Mouse (Mus musculus) embryonic fibroblast, embryonic 13.5 days (primary cell): ENCODE data around the gene Lpin1. TPM values are rescaled to one million over a fixed set of nuclear protein-coding genes. Genes with fewer than 3 reads are reported as not detected.

Experiments
- H3K27ac ChIP-seq: 2 replicates; pipeline ENCODE4 v1.5.1; 2012; ENCODE audit warnings: low read length, control low read depth, inconsistent platforms; ENCODE audit not compliant: insufficient read depth
- H3K4me1 ChIP-seq: 2 replicates; pipeline ENCODE4 v1.6.1; 2011; ENCODE audit warnings: low read length; ENCODE audit not compliant: control insufficient read depth, insufficient read depth
- H3K4me3 ChIP-seq: 2 replicates; pipeline ENCODE4 v1.5.1; 2011; ENCODE audit warnings: mild to moderate bottlenecking, control low read depth, low read length; ENCODE audit not compliant: insufficient read depth
- CTCF ChIP-seq: IDR thresholded peaks from 2 replicates; pipeline ENCODE4 v1.5.1; 2011; ENCODE audit warnings: mild to moderate bottlenecking, control low read depth, low read length, moderate library complexity, borderline replicate concordance; ENCODE audit not compliant: insufficient read depth
- POLR2A ChIP-seq: IDR thresholded peaks from 2 replicates; pipeline ENCODE4 v1.6.1; 2011; ENCODE audit warnings: low read depth, mild to moderate bottlenecking, control low read depth, low read length, moderate library complexity
- polyA plus RNA-seq: library from polyadenylated mRNA; stranded (reverse); fragments of >200 nt; gene quantifications from 2 replicates; pipeline ENCODE4 v1.2.4, GENCODE M21; 2011; ENCODE audit warnings: low read depth; ENCODE audit not compliant: missing spikeins, insufficient read length

The Lpin1 gene
- polyA plus RNA-seq, 1 experiment, result 8.9 TPM

DNA sequence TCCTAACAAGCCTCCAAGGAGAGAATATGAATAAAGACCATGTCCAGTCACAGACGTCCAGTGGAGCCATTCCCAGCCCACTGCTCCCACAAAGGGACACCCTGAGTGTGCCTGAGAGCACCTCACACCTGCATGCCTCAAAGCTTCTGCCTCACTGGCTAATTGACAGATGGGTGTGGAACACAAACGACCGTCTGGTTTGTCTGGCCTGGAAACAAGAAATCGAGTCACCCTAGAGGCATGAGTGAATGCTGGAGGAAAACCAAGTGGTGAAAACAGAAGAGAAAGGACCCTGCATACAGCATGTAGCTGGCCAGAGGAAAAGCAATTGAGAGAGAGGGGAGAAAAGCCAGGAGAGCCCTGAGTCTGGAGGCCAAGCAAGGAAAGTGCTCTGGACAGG, 53.5 kb downstream of the Lpin1 start:
- H3K27ac ChIP-seq, result 0 out of 2 replicates have a peak overlapping the region, but pooled peaks have one; percentile 7
- no peak overlapping the region for H3K4me3 ChIP-seq
- no peaks in the 10 kb centered on the region for H3K4me1 ChIP-seq
- TF ChIP-seq CTCF, result no peak
- no peak for TF ChIP-seq POLR2A

DNA sequence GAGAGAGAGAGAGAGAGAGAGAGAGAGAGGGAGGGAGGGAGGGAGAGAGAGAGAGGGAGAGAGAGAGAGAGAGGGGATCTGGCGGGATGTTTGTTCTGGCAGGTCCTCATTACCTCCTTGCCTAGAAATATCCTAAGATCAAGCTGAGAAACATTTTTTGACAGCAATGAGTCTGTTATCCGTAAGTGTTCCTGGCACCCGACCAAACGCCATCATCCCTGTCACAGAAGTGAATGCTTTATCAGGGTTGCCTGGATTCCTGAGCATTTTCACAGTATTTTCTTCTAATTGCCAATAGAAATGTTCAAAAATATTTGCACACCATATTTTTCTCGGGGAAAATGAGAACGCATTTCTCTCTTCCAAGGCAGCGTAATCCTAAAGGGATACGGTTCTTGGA, 56.6 kb downstream of the Lpin1 start:
- H3K27ac ChIP-seq, result no peak overlapping the region; the same call in 1 of the 2 replicates
- no peak for TF ChIP-seq CTCF
- TF ChIP-seq POLR2A, result no peak
- no peak overlapping the region for H3K4me3 ChIP-seq
- H3K4me1 ChIP-seq, result no peaks in the 10 kb centered on the region

DNA sequence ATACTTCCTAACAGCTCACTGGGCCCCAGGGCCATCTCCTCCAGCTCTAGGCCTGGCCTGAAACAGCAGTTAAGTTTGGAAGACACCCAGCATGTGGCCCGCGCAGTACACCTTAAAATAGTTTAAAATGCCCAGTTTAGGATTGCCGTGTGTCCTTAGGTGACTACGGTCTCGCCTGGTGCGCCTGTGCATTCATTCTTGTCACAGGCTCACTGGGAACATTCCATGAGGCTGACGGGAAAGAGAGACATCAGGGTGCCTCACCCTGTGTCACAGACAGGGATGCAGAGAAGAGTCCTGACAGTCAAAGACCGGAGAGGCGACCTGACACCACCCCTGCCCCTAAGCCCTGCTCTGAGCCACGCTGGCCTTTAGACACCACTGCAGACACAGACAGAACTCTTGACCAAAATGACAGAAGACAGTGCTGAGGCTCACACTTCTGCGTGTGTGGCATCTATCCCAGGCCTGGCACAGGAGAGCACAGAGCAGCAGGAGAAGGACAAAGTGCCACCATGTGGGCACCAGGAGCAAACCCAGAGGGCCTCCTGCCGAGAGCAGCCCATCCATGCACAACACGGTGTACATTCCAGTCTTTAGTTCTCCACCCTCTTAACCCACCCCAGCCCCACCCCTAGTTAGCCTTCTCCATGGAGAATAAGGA, 58.5 kb downstream of the Lpin1 start:
- H3K4me3 ChIP-seq, result no peak overlapping the region
- H3K4me1 ChIP-seq, result no peaks in the 10 kb centered on the region
- no peak for TF ChIP-seq POLR2A
- TF ChIP-seq CTCF, result no peak
- H3K27ac ChIP-seq, result no peak overlapping the region

DNA sequence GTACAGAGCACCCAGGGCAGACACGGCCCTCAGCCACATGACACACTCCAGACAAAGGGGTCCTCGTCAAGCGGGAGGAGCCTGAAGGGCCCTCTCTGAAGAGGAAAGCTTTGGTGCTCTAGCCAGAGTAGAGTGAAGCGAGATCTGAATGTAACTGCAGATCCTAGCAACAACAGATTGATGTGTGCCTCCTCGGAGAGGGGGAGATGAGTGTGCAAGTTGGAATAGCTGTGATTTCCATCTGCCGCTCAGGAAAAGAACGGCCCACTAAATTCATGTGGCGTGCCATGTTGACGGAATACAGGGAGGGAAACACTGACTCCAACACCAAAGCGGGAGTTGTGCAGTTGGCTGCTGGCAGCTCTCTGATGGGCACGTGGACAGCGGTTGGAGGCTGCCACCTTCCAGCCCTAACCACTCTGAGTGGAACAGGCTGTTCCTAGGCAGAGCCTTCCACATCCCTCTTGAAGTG, 59.7 kb downstream of the Lpin1 start:
- Histone ChIP-seq H3K4me1 (no peaks in the 10 kb centered on the region), H3K4me3 (no peak overlapping the region), H3K27ac (no peak overlapping the region)
- no peak for TF ChIP-seq CTCF
- TF ChIP-seq POLR2A, result no peak

DNA sequence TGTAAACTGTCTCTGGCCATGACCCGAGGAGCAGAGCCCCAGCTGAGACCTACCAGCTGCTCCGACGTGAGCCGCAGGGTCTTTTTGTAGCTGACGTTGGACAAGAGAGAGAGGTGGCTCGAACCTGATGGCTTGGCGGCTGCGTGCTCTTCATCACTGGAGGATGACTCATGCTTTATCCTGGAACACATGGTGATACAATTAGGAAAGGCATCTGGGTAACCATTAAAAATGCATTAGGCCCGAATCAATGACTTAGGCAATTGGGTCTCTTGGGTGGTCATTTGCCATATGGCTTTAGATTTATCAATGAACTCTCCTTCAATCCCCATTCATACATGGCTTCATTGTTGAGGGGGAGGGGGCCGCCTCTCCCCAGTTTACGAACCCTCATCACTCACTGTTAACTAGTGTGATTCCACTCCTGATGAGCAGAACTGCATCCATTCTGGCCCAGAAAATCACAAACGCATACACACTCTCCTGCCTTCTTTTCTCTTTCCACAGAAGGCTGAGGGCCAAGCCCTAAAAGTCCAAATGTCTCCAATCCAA, 61.9 kb downstream of the Lpin1 start:
- TF ChIP-seq POLR2A (no peak), CTCF (no peak)
- Histone ChIP-seq H3K4me1 (no peaks in the 10 kb centered on the region), H3K27ac (no peak overlapping the region)

DNA sequence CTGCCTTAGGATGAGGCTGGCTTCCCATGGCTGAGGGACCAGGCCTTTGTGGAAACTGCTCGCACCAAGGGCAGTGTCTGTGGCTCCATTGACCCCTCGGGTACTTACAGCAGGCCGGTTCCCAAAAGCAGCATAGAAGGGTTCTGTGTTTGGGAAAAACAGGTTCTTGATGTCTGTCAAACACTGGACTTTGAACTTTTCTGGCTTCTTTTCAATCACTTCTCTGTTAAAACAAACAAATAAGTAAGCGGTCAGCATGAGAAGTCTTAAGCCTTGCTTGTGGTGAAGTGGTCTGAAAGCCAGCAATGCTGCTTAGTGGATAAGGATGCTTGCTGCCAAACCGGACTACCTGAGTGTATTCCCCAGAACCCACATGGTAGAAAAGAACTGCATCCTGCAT, 69.2 kb downstream of the Lpin1 start:
- Histone ChIP-seq H3K4me1 (peaks cover 10% of the 10 kb centered on the region; the same call in 1 of the 2 replicates), H3K27ac (no peak overlapping the region), H3K4me3 (no peak overlapping the region)
- TF ChIP-seq CTCF, result no peak
- no peak for TF ChIP-seq POLR2A

More for the DNA sequence above, 61.9 kb downstream of the Lpin1 start:
- H3K4me3 ChIP-seq, result no peak overlapping the region

DNA sequence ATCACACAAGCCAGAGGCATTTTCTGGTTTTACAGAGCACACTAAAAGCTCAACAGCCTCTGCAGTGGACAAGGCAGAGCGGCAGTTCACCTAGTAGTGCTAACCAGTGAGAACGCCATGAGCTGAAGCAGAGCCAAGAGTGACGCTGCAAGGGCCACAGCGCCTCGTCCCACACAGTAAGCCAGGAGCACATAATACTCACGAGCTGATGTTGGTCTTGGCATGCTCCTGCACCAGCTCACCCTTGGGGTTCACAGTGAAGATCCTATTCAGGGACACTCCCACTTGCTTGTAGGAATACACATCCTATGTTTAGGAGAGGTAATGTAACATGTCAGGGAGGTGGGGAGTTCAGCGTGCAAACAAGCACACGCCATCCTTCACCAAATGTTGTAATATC, 70.1 kb downstream of the Lpin1 start:
- TF ChIP-seq CTCF (no peak), POLR2A (no peak)
- Histone ChIP-seq H3K4me3 (no peak overlapping the region), H3K27ac (no peak overlapping the region), H3K4me1 (peaks cover 12% of the 10 kb centered on the region; the same call in 1 of the 2 replicates)

DNA sequence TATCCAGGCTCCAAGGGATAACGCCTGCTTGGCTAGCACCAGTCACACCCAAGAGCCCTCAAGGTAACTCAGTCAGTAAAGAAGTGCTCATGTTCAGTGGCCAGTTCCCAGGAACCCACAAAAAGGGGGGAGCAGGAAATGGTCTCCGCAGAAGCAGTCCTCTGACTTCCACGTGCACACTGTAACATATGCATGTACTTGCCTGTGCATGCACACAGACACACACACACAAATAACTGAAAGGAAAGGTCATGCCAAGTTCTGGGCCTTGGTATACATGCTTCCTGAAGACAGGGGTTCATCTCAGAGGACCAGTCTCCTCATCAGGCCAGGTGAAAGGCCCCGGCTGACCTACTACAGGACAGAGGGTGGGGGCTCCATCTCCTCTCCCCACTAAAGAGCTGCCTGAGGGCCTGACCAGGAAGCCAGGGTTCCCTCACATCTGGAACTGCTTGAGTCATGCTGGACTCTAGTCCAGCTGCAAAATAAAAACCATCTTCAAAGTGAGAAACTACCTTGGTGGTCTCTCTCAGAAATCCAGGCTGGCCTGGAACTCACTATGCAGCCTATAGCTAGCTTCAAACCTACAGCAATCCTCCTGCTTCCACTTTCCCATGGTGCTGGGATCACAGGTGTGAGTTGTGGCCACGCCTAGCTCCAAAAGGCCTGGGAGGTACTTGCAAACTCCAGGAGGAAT, 70.7 kb downstream of the Lpin1 start:
- TF ChIP-seq POLR2A, result no peak
- TF ChIP-seq CTCF, result no peak
- no peak overlapping the region for H3K27ac ChIP-seq
- peaks cover 12% of the 10 kb centered on the region; the same call in 1 of the 2 replicates for H3K4me1 ChIP-seq
- H3K4me3 ChIP-seq, result no peak overlapping the region

DNA sequence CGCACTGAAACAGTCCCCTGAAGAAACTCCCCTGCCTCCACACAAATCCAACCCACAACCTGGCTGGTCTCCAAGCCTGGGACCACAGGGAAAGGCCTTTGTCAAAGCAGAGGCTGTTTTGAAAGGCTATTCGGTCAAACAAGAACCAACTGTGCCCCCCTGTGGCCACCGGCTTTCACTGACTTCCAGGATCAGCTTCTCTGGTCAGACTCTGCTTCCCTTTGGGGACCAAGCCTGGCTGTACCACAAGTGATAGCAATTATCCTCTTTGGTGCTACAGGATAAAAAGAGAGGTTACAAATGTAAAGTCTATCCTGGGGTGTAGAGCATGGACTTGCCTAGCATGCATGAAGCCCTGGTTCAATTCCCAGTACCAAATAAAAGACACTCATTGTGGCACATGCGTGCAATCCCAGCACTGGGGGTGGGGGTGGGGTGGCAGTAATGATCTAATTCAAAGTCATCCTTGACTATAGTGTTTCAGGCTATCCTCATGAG, 77.4 kb downstream of the Lpin1 start:
- 0 out of 2 replicates have a peak, but pooled peaks have one; percentile 28 for TF ChIP-seq CTCF
- TF ChIP-seq POLR2A, result no peak
- peaks cover 16% of the 10 kb centered on the region; the same call in 1 of the 2 replicates for H3K4me1 ChIP-seq
- no peak overlapping the region for H3K4me3 ChIP-seq
- peak overlapping the region; percentile 87 for H3K27ac ChIP-seq
